Mouse (Mus musculus): ENCODE measurements around the gene Arl16. TPM values are rescaled to one million over a fixed set of nuclear protein-coding genes. Genes with fewer than 3 reads are reported as not detected.

Arl16 gene
- polyA plus RNA-seq, 1 experiment from 2014 or later = 26.7 TPM

Other genes starting within 250 kb of the Arl16 start
- gene Bahcc1, start 234.7 kb downstream of the Arl16 start, polyA plus RNA-seq (2015; fragmentation: Nextera tagmentation; extraction: Ambion mirVana) = 4.2 and 5.7 TPM in 2 replicates
- 921 and 1,308 TPM in 2 replicates for gene Actg1, start 119.1 kb downstream of the Arl16 start, polyA plus RNA-seq (2015; fragmentation: Nextera tagmentation; extraction: Ambion mirVana)
- gene Fscn2, start 106.1 kb downstream of the Arl16 start, polyA plus RNA-seq (2015; fragmentation: Nextera tagmentation; extraction: Ambion mirVana) = 0.42 and 0.66 TPM in 2 replicates
- gene Faap100, start 88.8 kb downstream of the Arl16 start, polyA plus RNA-seq (2015; fragmentation: Nextera tagmentation; extraction: Ambion mirVana) = 27.0 and 38.0 TPM in 2 replicates
- gene Nploc4, start 29.9 kb downstream of the Arl16 start, polyA plus RNA-seq (2015; fragmentation: Nextera tagmentation; extraction: Ambion mirVana) = 22.5 and 30.3 TPM in 2 replicates
- gene Tspan10, start 25.0 kb downstream of the Arl16 start, polyA plus RNA-seq (2015; fragmentation: Nextera tagmentation; extraction: Ambion mirVana) = 0.09 TPM in 1 of 2 replicates, not detected in the other
- gene Pde6g, start 14.1 kb downstream of the Arl16 start, polyA plus RNA-seq (2015; fragmentation: Nextera tagmentation; extraction: Ambion mirVana) = 0.14 and 0.29 TPM in 2 replicates
- 18.1 and 21.4 TPM in 2 replicates for gene Oxld1, start 9.5 kb downstream of the Arl16 start, polyA plus RNA-seq (2015; fragmentation: Nextera tagmentation; extraction: Ambion mirVana)
- 22.1 and 26.5 TPM in 2 replicates for gene Ccdc137, start 9.5 kb downstream of the Arl16 start, polyA plus RNA-seq (2015; fragmentation: Nextera tagmentation; extraction: Ambion mirVana)
- 203 and 218 TPM in 2 replicates for gene Mrpl12, start 17.0 kb upstream of the Arl16 start, polyA plus RNA-seq (2015; fragmentation: Nextera tagmentation; extraction: Ambion mirVana)
- 32.1 and 45.0 TPM in 2 replicates for gene Slc25a10, start 24.2 kb upstream of the Arl16 start, polyA plus RNA-seq (2015; fragmentation: Nextera tagmentation; extraction: Ambion mirVana)
- gene Gcgr, start 63.1 kb upstream of the Arl16 start, polyA plus RNA-seq (2015; fragmentation: Nextera tagmentation; extraction: Ambion mirVana) = 2.7 and 2.8 TPM in 2 replicates
- 119 and 143 TPM in 2 replicates for gene Mcrip1, start 82.1 kb upstream of the Arl16 start, polyA plus RNA-seq (2015; fragmentation: Nextera tagmentation; extraction: Ambion mirVana)
- 0.50 and 7.6 TPM in 2 replicates for gene Ppp1r27, start 83.5 kb upstream of the Arl16 start, polyA plus RNA-seq (2015; fragmentation: Nextera tagmentation; extraction: Ambion mirVana)
- gene P4hb, start 105.6 kb upstream of the Arl16 start, polyA plus RNA-seq (2015; fragmentation: Nextera tagmentation; extraction: Ambion mirVana) = 357 and 484 TPM in 2 replicates
- gene Arhgdia, start 114.0 kb upstream of the Arl16 start, polyA plus RNA-seq (2015; fragmentation: Nextera tagmentation; extraction: Ambion mirVana) = 345 and 458 TPM in 2 replicates
- gene Alyref, start 130.8 kb upstream of the Arl16 start, polyA plus RNA-seq (2015; fragmentation: Nextera tagmentation; extraction: Ambion mirVana) = 238 and 262 TPM in 2 replicates
- 175 and 182 TPM in 2 replicates for gene Anapc11, start 130.8 kb upstream of the Arl16 start, polyA plus RNA-seq (2015; fragmentation: Nextera tagmentation; extraction: Ambion mirVana)
- 11.7 and 13.0 TPM in 2 replicates for gene Npb, start 140.9 kb upstream of the Arl16 start, polyA plus RNA-seq (2015; fragmentation: Nextera tagmentation; extraction: Ambion mirVana)
- 80.3 and 111 TPM in 2 replicates for gene Pcyt2, start 150.3 kb upstream of the Arl16 start, polyA plus RNA-seq (2015; fragmentation: Nextera tagmentation; extraction: Ambion mirVana)
- 17.6 and 25.1 TPM in 2 replicates for gene Sirt7, start 157.6 kb upstream of the Arl16 start, polyA plus RNA-seq (2015; fragmentation: Nextera tagmentation; extraction: Ambion mirVana)
- gene Mafg, start 166.0 kb upstream of the Arl16 start, polyA plus RNA-seq (2015; fragmentation: Nextera tagmentation; extraction: Ambion mirVana) = 17.8 and 21.2 TPM in 2 replicates
- gene Pycr1, start 176.2 kb upstream of the Arl16 start, polyA plus RNA-seq (2015; fragmentation: Nextera tagmentation; extraction: Ambion mirVana) = 17.1 and 23.5 TPM in 2 replicates
- gene Myadml2, start 180.6 kb upstream of the Arl16 start, polyA plus RNA-seq (2015; fragmentation: Nextera tagmentation; extraction: Ambion mirVana) = 13.2 and 15.4 TPM in 2 replicates
- 1.5 and 2.7 TPM in 2 replicates for gene Notum, start 193.6 kb upstream of the Arl16 start, polyA plus RNA-seq (2015; fragmentation: Nextera tagmentation; extraction: Ambion mirVana)
- 90.4 and 110 TPM in 2 replicates for gene Aspscr1, start 205.4 kb upstream of the Arl16 start, polyA plus RNA-seq (2015; fragmentation: Nextera tagmentation; extraction: Ambion mirVana)
- gene Cenpx, start 246.1 kb upstream of the Arl16 start, polyA plus RNA-seq (2015; fragmentation: Nextera tagmentation; extraction: Ambion mirVana) = 105 and 111 TPM in 2 replicates
- gene Lrrc45, start 246.3 kb upstream of the Arl16 start, polyA plus RNA-seq (2015; fragmentation: Nextera tagmentation; extraction: Ambion mirVana) = 27.5 and 36.8 TPM in 2 replicates

Measured in heart, embryonic 15.5 days (tissue).